Mouse (Mus musculus) forebrain, embryonic 10.5 days (tissue): ENCODE results near the gene Gm10719. TPM values are rescaled to one million over a fixed set of nuclear protein-coding genes. Genes with fewer than 3 reads are reported as not detected.
A peak's percentile ranks its signal among the peaks of the same experiment; 100 is the strongest.
"Not testable (repeated sequence)": the region's sequence is repeated elsewhere in the genome, so short reads cannot be mapped to it uniquely, and the experiment has no call there.

ENCODE experiments used
- DNase-seq: peaks from one replicate; pipeline ENCODE4 v3.0.0-alpha.2; 2017; ENCODE audit warnings: low spot score; ENCODE audit errors: extremely low spot score
- H3K27ac ChIP-seq: fragments of 300-500 bp; sonication (generic); 2 replicates; pipeline ENCODE4 v1.5.1; 2016; ENCODE audit warnings: mild to moderate bottlenecking
- H3K27me3 ChIP-seq: fragments of 300-500 bp; sonication (generic); 2 replicates; pipeline ENCODE4 v1.6.1; 2016; ENCODE audit warnings: mild to moderate bottlenecking; ENCODE audit not compliant: poor library complexity, severe bottlenecking
- H3K36me3 ChIP-seq: fragments of 300-500 bp; sonication (generic); replicated peaks from 2 replicates; pipeline ENCODE4 v1.6.1; 2016; ENCODE audit warnings: mild to moderate bottlenecking, moderate library complexity
- H3K4me1 ChIP-seq: fragments of 300-500 bp; sonication (generic); 2 replicates; pipeline ENCODE4 v1.6.1; 2016
- H3K4me3 ChIP-seq: fragments of 300-500 bp; sonication (generic); 2 replicates; pipeline ENCODE4 v1.5.1; 2016; ENCODE audit warnings: mild to moderate bottlenecking, moderate library complexity
- H3K9me3 ChIP-seq: fragments of 300-500 bp; sonication (generic); 2 replicates; pipeline ENCODE4 v1.6.1; 2016; ENCODE audit warnings: mild to moderate bottlenecking, moderate library complexity
- WGBS: fragments of 180-500 bp; shearing (Covaris S2); methylation state at CpG from one replicate; pipeline ENCODE4 v1.1.7; 2016; 5-methylcytosine and 5-hydroxymethylcytosine counted together
- microRNA-seq: library from miRNA; unstranded; fragments of <30 nt; microRNA quantifications from one replicate; pipeline ENCODE4, GENCODE M21; 2017
- polyA plus RNA-seq: library from polyadenylated mRNA; unstranded; fragments of >200 nt; fragmentation: Nextera tagmentation; extraction: Ambion mirVana; gene quantifications from 2 replicates; pipeline ENCODE4 v1.2.1, GENCODE M21; 2016

Gm10719 gene
- polyA plus RNA-seq, 1 experiment from 2014 or later = not detected

DNA sequence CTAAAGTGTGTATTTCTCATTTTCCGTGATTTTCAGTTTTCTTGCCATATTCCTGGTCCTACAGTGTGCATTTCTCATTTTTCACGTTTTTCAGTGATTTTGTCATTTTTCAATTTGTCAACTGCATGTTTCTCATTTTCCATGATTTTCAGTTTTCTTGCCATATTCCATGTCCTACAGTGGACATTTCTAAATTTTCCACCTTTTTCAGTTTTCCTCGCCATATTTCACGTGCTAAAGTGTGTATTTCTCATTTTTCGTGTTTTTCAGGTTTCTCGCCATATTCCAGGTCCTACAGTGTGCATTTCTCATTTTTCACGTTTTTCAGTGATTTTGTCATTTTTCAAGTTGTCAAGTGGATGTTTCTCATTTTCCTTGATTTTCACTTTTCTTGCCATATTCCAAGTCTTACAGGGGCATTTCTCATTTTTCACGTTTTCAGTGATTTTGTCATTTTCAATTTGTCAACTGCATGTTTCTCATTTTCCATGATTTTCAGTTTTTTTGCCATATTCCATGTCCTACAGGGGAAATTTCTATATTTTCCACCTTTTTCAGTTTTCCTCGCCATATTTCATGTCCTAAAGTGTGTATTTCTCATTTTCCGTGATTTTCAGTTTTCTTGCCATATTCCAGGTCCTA lies 13.6 kb downstream of the Gm10719 start:
- DNase-seq = peak; percentile 100
- H3K4me1 ChIP-seq, H3K27me3 ChIP-seq, H3K9me3 ChIP-seq, H3K36me3 ChIP-seq, H3K4me3 ChIP-seq, H3K27ac ChIP-seq: not testable (repeated sequence)
- 66% methylated on average over 2 of the region's 10 CpGs for WGBS

- WGBS = 47% methylated on average over 1 of the region's 8 CpGs
- H3K36me3 ChIP-seq, H3K4me3 ChIP-seq, DNase-seq, H3K4me1 ChIP-seq, H3K27me3 ChIP-seq, H3K9me3 ChIP-seq, H3K27ac ChIP-seq: not testable (repeated sequence)
Observed at GRCm38 (mm10) chr9:3034299-3034698, 17.1 kb downstream of the Gm10719 start, which contains the start of gene Gm17535. Gene Gm17535, plus strand, starts transcription at chr9:3034599.

DNA sequence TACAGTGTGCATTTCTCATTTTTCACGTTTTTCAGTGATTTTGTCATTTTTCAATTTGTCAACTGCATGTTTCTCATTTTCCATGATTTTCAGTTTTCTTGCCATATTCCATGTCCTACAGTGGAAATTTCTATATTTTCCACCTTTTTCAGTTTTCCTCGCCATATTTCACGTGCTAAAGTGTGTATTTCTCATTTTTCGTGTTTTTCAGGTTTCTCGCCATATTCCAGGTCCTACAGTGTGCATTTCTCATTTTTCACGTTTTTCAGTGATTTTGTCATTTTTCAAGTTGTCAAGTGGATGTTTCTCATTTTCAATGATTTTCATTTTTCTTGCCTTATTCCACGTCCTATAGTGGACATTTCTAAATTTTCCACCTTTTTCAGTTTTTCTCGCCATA lies 19.4 kb downstream of the Gm10719 start, which contains the start of gene Gm10715:
Gene Gm10715, plus strand, starts transcription at position 301 of the 400 bp plus-strand sequence.
- DNase-seq, H3K27me3 ChIP-seq, H3K36me3 ChIP-seq, H3K27ac ChIP-seq, H3K4me1 ChIP-seq, H3K4me3 ChIP-seq: not testable (repeated sequence)
- 74% methylated on average over 8 of the region's 8 CpGs for WGBS
- H3K9me3 ChIP-seq = peaks cover 13% of the 10 kb centered on the region; the same call in 1 of the 2 replicates

DNA sequence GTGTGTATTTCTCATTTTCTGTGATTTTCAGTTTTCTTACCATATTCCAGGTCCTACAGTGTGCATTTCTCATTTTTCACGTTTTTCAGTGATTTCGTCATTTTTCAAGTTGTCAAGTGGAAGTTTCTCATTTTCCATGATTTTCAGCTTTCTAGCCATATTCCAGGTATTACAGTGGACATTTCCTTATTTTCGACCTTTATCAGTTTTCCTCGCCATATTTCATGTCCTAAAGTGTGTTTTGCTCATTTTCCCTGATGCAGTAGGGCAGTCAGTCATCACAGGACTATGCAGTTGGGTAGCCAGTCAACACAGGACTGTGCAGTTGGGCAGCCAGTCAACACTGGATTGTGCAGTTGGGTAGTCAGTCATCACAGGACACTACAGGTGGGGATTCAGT lies 21.0 kb downstream of the Gm10719 start:
- 64% methylated on average over 4 of the region's 4 CpGs for WGBS
- H3K27me3 ChIP-seq, H3K4me1 ChIP-seq, H3K4me3 ChIP-seq, H3K36me3 ChIP-seq, H3K27ac ChIP-seq: not testable (repeated sequence)
- H3K9me3 ChIP-seq = peaks cover 24% of the 10 kb centered on the region
- DNase-seq = peak; percentile 20

Small RNA genes within 50 kb of the gene (microRNA-seq; reads per million reads assigned to microRNA genes)
- not detected for gene Mir101c

Other genes with a start within 250 kb of the Gm10719 start
- not detected in 2 replicates for gene Gm10722, start 16.5 kb upstream of the Gm10719 start, polyA plus RNA-seq
- gene Gm11168, start 14.1 kb upstream of the Gm10719 start, polyA plus RNA-seq = not detected in 2 replicates
- not detected in 2 replicates for gene Gm10721, start 4.3 kb upstream of the Gm10719 start, polyA plus RNA-seq
- gene Gm10720, start 1.8 kb upstream of the Gm10719 start, polyA plus RNA-seq = not detected in 2 replicates
- gene Gm10718, start 6.1 kb downstream of the Gm10719 start, polyA plus RNA-seq = not detected in 2 replicates
- gene Gm10717, start 8.0 kb downstream of the Gm10719 start, polyA plus RNA-seq = not detected in 2 replicates
- gene Gm17535, start 17.2 kb downstream of the Gm10719 start, polyA plus RNA-seq = not detected in 2 replicates
- not detected in 2 replicates for gene Gm10715, start 19.5 kb downstream of the Gm10719 start, polyA plus RNA-seq